Mouse (Mus musculus): ENCODE results near the gene Gm1604a. TPM values are rescaled to one million over a fixed set of nuclear protein-coding genes. Genes with fewer than 3 reads are reported as not detected.

The Gm1604a gene
- polyA plus RNA-seq (2014; fragmentation: Illumina TruSeq; extraction: RNeasy Lipid Tissue Mini Kit (QIAGEN cat#74804); ENCODE audit: low replicate concordance) = not detected

DNA sequence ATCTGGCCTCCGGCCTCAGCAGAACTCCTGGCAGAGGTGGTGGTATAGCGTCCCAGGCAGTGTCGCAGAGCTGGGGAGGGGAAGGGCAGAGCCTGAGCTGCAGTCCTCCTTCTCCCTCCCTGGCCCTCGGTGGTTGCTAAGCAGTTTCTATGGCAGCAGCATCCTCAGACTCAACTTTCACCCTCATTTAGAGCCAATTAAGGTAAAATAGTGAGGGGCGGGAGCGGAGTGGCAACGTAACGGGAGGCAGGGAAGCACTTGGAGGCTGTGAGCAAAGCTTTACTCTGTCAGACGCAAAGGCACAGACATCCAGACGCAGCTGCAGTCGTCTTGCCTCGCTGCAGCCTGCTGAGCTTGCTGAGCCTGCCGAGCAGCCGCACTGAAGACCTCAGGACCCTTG, at the start of gene Gm1604a:
Gm1604a (plus strand) TSS at position 312 of the 400 bp plus-strand sequence.

DNA sequence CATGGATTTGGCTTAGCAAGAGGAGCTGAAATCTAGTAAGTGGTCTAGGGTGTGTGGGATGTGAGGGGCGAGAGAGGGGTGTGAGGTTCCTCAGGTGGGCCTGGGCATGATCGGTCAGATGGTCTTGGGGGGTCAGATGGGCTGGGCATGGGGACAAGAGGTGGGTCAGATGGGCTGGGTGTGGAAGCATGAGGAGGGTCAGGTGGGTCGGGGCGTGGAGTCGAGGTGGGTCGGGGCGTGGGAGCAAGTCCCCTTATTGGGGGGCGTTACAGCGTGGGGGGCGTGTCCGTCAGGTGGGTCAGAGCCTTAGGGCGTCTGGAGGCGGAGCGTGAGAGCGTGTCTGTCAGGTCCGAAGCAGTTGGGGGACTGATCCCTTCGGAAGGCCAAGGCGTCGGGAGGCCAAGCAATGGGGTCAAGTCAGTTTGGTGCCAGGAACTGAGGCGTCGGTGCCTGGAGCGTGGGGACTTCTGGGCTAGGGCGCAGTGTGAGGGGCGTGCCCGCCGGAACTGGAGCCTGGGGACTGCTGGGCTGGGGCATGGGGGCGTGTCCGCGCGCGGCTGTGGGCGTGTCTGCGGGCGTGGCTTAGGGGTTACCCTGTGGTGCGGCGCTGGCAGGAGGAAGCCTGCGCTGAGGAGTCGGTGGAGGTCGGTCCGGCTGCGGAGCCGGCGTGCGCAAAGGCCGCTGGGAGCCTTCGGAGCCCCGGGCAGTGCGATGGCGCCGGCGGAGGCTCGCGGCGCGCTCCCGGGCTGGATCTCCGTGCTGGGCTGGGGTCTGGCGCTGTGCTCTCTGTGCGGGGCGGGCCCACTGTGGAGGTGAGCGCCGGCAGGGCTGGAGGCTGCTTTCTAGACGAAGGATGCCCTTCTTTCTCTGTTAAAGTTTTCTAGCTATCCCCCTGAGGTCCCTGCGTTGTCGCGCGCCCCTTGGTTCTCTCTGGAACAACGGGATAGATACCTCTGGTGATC, 46.8 kb upstream of the Gm1604a start, which contains the start of gene Gm49721:
Gm49721 (plus strand) TSS at position 618 of the 962 bp plus-strand sequence.

Other genes with a start within 250 kb of the Gm1604a start
- 345 TPM for gene Ezr, start 242.8 kb upstream of the Gm1604a start, polyA plus RNA-seq (2014; fragmentation: Illumina TruSeq; extraction: RNeasy Lipid Tissue Mini Kit (QIAGEN cat#74804); ENCODE audit: low replicate concordance)
- 35.3 TPM for gene Rsph3b, start 76.9 kb upstream of the Gm1604a start, polyA plus RNA-seq (2014; fragmentation: Illumina TruSeq; extraction: RNeasy Lipid Tissue Mini Kit (QIAGEN cat#74804); ENCODE audit: low replicate concordance)
- gene Tagap1, start 64.4 kb upstream of the Gm1604a start, polyA plus RNA-seq (2014; fragmentation: Illumina TruSeq; extraction: RNeasy Lipid Tissue Mini Kit (QIAGEN cat#74804); ENCODE audit: low replicate concordance) = 7.7 TPM
- gene Rnaset2b, start 54.9 kb upstream of the Gm1604a start, polyA plus RNA-seq (2014; fragmentation: Illumina TruSeq; extraction: RNeasy Lipid Tissue Mini Kit (QIAGEN cat#74804); ENCODE audit: low replicate concordance) = 210 TPM
- not detected for gene Gm49721, start 46.7 kb upstream of the Gm1604a start, polyA plus RNA-seq (2014; fragmentation: Illumina TruSeq; extraction: RNeasy Lipid Tissue Mini Kit (QIAGEN cat#74804); ENCODE audit: low replicate concordance)
- 0.30 TPM for gene Rps6ka2, start 144.5 kb downstream of the Gm1604a start, polyA plus RNA-seq (2014; fragmentation: Illumina TruSeq; extraction: RNeasy Lipid Tissue Mini Kit (QIAGEN cat#74804); ENCODE audit: low replicate concordance)